Mouse (Mus musculus): ENCODE measurements around the gene Clasp2. TPM values are rescaled to one million over a fixed set of nuclear protein-coding genes. Genes with fewer than 3 reads are reported as not detected.
A peak's percentile ranks its signal among the peaks of the same experiment; 100 is the strongest.
"Not testable (repeated sequence)": the region's sequence is repeated elsewhere in the genome, so short reads cannot be mapped to it uniquely, and the experiment has no call there.

Clasp2 gene
- total RNA-seq, 1 experiment from 2014 or later, result 32.5 TPM

DNA sequence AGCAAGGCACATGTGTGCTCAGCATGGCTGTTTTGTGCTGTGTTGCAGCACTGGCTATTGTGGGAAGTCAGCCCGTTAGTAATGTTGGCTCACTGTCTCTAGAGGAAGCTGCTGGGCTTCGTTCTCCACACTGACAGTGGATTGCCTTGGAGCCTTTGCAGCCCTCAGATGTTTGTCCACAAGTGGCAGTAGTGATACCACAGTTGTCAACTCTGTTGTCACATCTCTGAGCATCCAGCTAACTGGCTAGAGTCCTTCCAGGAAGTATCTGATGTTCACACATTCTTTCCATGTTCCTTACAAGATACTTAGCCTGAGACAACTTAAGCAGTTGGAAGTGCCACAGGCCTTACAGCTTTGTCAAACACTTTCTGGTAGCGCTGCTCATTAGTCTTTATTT lies 2.0 kb downstream of the Clasp2 start:
- no peak for ATAC-seq (ENCODE audit: extremely low read depth, insufficient number of reproducible peaks, low FRiP score, poor library complexity, severe bottlenecking)

DNA sequence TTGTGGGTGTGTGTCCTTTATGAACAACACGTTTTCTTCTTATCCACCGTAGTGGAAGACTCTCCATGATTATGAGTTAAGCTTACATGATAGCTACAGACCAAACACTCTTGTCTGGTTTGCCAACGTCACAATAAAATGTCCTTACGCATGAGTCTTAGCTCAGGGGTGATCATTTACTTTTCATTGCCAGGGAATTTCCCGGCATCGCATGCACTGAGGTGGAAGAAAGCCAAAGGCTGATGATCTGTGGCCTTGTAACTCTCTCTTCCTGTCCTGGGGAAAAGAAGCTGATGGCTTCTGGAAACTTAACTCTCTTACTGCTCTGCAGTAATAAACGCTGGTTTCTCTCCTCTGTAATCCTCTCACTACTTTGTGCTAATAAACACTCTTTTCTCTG lies 8.1 kb downstream of the Clasp2 start:
- ATAC-seq (ENCODE audit: extremely low read depth, insufficient number of reproducible peaks, low FRiP score, poor library complexity, severe bottlenecking), result no peak

DNA sequence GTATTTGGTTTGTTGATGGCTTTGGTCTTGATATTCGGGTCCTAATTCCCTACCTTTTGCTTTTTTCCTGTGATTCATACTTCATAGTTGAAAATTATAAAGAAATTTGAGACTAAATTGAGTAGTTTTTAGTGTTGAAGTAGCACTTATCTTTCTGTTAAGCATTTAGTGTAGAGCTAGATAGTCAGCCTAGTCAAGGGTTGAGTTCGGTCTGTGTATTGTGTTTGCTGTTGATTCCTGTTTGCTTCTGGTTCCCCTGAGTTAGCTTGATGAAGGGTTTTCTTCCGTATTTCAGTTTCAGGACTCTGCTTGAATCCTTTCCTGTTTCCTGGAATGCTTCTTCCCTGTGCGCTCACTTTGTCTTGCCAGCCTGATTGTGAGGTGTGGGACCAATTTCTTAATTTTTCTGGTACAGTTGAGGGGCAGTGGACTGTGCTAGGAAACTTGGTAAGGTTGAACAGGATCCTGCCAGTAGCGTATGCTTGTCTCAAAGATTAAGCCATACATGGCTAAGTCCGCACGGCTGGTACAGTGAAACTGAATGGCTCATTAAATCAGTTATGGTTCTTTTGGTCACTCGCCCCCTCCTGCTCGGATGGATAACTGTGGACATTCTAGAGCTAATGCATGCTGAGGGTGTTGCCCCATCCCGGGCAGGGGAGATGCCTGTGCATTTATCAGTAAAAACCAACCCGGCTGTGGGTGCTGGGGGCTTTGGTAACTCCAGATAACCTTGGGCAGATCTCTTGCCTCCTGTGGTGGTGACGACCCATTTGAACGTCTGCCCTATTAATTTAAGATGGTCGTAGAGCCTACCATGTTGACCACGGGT lies 14.8 kb downstream of the Clasp2 start:
- ATAC-seq (ENCODE audit: extremely low read depth, insufficient number of reproducible peaks, low FRiP score, poor library complexity, severe bottlenecking), result no peak

DNA sequence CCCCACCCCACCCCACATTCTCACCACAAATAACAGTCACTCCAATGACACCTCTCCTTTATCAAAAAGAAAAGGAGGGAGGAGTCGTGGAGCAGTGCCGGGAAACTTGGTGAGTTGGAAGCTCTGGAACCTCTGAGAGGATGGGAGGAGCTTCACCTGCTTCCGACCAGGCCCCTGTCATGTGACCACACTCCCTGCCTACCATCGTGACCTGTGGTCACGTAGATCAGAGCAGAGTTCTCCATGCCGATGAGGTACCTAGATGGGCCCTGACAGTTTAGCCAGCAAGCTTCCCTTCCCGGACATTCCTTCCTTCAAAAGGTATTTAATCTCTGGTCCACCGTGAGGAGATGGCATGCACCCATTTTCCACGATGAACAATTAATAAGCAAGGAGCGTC lies 17.2 kb downstream of the Clasp2 start:
- no peak for ATAC-seq (ENCODE audit: extremely low read depth, insufficient number of reproducible peaks, low FRiP score, poor library complexity, severe bottlenecking)

DNA sequence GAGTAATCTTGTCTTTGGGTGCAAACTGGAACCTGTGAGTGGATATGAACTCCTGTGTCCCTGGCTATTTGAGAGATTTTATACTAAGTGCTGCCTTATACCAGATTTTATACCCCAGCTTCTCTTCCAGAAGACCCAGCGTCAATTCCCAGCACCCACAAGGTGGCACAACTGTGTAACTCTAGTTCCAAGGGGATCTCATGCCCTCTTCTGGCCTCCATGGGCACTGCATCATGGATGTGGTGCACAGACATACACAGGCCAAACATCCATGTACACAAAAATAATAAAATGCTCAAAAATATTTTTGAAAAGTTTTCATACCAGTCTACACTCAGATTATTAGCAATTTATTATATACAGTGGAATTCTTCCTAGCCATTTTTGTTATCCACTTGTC lies 18.4 kb downstream of the Clasp2 start:
- no peak for ATAC-seq (ENCODE audit: extremely low read depth, insufficient number of reproducible peaks, low FRiP score, poor library complexity, severe bottlenecking)

DNA sequence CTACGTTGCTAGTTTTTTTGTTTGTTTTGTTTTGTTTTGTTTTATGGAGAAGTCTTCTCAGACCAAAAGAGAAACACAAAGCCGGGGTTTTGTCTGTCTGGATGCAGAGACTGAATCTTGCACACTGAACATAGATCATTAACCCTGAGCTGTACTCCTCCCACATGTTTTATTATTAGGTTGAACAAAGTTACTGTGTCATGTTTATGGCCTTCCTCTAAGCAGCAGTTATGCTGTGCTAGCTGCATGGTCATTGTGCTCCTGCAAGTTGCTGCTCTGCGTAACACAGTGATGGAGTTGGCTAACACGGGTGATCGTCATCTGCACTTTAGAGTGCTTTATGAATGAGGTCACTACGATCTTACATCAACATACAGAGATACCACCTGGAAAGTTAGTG lies 21.1 kb downstream of the Clasp2 start:
- ATAC-seq (ENCODE audit: extremely low read depth, insufficient number of reproducible peaks, low FRiP score, poor library complexity, severe bottlenecking), result no peak

DNA sequence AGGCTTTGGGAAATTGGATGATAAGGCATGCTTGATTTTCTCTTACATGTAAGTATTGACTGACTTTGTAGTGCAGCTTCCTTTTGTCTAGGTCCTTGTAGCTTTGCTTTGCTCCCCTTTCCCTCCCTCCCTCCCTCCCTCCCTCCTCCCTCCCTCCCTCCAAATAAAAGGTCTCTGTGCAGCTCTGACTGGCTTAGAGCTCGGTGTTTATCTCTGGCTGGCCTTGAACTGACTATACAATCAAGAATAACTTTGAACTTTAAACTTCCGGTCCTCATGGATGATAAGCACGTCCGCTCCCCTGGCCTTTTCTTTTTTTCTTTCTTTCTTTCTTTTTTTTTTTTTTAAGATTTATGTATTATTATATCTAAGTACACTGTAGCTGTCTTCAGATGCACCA lies 21.9 kb downstream of the Clasp2 start:
- ATAC-seq (ENCODE audit: extremely low read depth, insufficient number of reproducible peaks, low FRiP score, poor library complexity, severe bottlenecking), result no peak

DNA sequence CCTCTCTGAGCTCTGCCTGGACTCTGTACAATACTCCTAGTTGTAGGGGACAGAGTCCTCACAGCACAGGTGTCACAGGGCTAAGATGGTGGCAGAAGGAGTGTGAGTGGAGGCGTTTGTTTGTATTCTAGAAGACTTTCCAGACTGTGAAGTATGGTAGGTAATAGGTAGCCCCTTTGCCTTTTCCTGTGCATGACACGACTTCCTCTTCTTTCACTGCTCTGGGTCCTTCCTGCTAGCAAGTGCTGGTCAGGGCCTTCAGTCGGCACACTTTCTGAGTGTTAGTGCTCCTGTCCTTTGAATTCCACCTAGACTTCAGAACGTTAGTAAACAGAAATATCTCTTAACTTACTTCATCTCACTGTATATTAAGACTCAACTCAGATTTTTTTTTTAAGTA lies 29.4 kb downstream of the Clasp2 start:
- ATAC-seq (ENCODE audit: extremely low read depth, insufficient number of reproducible peaks, low FRiP score, poor library complexity, severe bottlenecking), result no peak

DNA sequence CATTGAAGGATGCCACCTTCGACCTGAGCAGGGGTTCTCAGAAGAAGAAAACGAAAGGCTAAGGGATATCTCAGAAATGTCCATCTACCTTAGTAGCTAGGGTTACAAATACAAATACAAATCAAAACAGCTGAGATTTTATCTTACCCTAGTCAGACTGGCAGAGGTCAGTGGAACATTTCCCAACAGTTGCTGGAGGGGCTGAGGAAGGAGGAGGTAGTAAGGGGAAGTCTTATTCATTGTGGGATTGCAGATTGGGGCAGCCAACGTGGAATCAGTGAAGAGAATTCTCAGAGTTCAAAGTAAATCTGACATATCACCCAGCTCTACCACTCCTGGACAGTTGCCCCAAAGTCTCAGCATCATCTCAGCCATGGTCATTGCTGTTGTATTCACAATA lies 39.6 kb downstream of the Clasp2 start:
- ATAC-seq (ENCODE audit: extremely low read depth, insufficient number of reproducible peaks, low FRiP score, poor library complexity, severe bottlenecking), result no peak

DNA sequence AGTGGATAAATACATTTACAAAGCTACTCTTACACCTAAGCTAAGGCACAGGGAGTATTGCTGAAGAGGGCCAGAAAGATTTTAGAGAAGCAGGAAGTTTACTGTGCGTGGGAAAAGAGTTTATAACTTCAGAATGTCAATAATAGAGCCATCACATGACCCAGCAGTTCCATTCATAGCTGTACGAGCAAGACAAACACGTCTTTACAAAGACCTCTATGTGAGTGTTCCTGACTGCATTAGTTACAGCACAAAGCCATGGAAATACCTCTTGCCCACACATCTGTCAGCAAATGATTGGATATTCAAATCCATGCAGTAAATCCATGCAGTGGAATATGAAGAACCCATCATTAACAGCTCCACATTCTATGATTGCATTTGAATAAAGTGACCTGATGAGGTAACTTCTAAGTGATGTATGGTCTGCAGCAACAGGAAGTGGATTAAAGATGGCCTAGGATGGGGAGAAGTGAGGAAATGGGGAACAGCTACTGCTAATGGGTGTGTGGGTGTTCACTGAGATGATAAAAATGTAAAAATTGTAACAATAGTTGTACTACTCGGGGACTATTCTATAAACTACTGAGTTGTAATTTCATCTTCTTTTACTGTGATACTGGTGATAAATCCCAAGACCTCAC lies 41.2 kb downstream of the Clasp2 start:
- no peak for ATAC-seq (ENCODE audit: extremely low read depth, insufficient number of reproducible peaks, low FRiP score, poor library complexity, severe bottlenecking)

DNA sequence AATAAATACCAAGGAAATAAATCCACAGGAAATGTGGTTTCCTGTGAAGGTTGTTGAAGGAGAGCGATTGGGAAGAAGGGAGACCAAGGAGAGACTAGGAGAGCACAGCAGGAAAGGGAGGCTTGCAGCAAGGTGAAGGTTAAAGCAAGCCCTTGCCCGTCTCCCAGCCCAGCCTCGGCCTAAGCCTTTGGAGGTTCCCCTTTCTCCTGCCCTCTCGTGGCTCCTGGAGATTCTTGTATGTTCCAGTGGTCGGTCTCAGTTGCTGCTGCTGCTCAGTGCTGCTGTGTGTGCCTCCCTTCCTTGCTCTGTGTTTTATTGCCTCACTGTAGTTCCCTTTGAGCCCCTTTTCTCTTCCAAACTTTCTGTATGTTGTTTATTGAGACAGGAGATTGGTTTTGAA lies 42.4 kb downstream of the Clasp2 start:
- no peak for ATAC-seq (ENCODE audit: extremely low read depth, insufficient number of reproducible peaks, low FRiP score, poor library complexity, severe bottlenecking)

DNA sequence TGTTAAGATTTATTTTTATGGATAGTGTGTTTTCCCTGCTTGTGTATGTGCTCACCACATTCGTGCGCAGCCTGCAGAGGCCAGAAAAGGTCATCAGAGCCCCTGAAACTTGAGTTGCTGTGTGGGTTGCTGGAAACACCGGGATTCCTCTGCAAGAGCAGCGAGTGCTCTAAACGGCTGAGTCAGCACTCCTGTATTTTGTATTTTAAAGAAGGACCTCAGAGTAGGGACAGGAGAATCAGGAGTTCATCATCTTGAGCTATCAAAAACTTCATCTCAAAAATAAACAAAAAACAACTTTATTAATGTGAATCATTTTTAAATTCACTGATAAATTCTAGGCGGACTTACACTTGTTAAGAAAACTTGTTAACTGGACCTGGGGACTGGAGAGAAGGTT lies 48.0 kb downstream of the Clasp2 start:
- ATAC-seq (ENCODE audit: extremely low read depth, insufficient number of reproducible peaks, low FRiP score, poor library complexity, severe bottlenecking), result not testable (repeated sequence)

DNA sequence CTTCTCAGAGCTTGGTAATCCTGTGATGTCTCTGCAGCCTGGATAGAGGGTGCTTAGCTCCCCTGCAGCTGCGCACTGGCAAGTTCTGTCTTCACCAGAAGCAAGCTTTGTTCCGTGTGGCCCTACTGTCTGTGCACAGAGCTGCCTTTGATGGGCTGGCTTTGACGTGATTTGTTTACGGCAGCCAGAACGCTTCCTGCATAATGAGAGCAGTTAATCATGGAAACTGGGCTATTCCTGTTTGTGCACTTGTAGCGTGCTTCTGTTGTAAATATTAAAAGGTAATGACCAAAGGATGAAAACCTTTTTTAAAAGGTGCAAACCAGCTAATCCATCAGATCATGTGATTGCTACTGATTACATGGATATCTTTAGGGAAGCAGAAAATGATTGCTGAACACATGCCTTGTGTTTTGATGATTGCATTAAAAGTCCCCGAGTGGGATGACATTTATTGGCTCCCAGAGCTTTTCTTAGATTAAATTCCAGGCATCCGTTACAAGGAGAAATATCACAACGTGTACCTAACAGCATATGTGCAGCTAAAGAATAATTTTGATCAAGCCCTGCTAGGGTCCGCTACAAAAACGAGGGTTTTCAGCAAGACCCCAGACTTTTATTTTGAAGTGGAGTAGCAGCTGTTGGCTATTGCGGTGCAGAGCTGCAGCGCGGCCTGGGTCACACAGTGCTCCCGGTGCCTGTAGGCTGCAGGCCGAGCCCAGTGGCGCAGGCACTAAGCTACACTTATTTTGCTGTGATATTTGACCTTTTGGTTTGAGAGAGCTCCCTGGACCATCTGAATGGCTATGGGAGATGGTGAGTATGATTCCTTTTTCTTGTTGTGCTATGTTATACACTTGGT lies 51.6 kb downstream of the Clasp2 start:
- ATAC-seq (ENCODE audit: extremely low read depth, insufficient number of reproducible peaks, low FRiP score, poor library complexity, severe bottlenecking), result peak; percentile 61; the same call in 1 of the 2 replicates

DNA sequence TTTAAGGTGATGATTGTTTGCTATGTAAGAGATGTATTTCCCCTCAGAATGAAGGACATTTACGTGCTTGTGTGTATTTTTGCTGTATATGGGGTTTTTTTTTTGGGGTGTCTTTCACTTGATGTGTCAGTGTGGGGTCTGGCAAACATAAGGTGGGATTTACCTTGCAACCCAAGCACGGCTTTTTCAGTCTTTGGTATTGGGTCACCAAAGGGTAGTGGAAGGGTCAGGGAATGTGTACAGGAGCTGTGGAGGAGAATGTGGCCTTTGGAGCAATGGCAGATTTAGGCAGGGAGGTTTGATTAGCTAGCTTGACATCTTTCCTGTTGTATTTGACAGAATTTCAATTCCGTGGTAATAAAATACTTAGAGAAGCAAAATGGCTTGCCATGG lies 52.2 kb downstream of the Clasp2 start:
- no peak for ATAC-seq (ENCODE audit: extremely low read depth, insufficient number of reproducible peaks, low FRiP score, poor library complexity, severe bottlenecking)

DNA sequence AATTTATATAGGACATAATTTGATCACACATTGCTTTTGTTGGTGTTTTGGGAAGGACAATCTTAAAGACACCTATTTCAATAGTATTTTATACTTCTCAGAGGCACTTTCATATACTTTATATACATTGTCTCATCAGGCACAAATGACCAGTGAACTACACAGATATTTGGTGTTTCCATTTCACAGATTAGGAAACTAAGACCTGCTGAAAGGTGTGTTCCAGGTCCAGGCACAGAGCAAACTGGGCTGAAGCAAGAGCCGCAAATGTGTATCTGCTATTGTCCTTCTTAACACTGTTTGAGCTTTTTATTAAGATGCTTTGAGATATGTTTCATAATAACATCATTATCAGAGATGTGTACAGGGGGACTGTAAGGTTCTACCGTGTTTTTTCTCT lies 52.7 kb downstream of the Clasp2 start:
- no peak for ATAC-seq (ENCODE audit: extremely low read depth, insufficient number of reproducible peaks, low FRiP score, poor library complexity, severe bottlenecking)

DNA sequence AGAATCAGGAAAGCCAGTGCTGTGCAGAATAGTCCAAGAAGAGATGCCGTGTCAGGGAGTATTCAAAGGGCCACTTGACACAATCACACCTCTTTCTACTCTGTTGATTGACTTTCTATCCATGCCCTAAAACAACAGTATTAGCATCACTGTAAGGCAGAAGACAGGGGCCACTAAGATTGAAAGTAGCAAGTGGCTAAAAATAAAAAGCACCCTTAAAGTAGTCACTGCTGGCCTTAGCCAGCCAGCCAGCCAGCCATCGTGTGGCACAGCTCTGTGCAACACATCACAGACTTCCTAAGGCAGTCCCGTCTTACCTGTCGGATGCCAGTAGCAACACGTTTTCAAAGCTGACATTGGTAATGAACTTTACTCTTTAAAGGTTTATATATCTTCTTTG lies 55.9 kb downstream of the Clasp2 start:
- ATAC-seq (ENCODE audit: extremely low read depth, insufficient number of reproducible peaks, low FRiP score, poor library complexity, severe bottlenecking), result no peak

DNA sequence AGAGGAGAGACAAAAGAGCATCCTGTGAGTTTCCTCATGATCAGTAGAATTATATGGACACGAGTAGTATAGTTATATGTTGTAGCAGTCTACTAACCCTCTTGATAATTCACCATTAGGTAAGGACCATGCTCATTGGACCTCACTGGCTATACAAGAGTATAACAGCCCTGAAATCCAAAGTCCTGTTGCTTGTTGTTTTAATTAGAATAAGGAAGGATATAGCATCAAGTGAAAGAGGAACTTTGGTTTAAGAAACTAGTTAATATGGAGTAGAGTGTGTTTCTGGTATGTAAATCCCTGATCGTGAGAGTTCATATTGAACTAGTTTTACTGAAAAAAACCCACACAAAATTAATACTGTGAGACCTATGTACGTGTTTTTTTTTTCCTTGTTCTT lies 59.4 kb downstream of the Clasp2 start:
- ATAC-seq (ENCODE audit: extremely low read depth, insufficient number of reproducible peaks, low FRiP score, poor library complexity, severe bottlenecking), result no peak

DNA sequence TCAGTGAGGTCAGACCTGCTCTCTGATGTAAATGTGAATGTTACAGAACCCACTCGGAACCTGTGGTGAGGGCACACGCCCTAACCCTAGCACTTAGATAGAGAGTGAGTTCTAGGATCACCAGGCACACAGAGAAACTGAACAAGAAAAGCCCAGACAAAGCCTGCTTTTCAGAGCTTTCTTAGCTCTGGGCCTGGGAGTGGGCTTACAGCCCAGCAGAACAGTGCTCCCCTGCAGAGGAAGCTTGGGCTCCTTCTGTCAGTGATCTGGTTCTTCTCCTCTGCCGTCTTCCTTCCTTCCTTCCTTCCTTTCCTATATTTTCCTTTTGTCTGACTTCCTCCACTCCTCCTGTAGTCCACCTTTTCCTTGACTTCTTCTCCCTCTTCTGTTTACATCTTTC lies 61.5 kb downstream of the Clasp2 start:
- no peak for ATAC-seq (ENCODE audit: extremely low read depth, insufficient number of reproducible peaks, low FRiP score, poor library complexity, severe bottlenecking)

DNA sequence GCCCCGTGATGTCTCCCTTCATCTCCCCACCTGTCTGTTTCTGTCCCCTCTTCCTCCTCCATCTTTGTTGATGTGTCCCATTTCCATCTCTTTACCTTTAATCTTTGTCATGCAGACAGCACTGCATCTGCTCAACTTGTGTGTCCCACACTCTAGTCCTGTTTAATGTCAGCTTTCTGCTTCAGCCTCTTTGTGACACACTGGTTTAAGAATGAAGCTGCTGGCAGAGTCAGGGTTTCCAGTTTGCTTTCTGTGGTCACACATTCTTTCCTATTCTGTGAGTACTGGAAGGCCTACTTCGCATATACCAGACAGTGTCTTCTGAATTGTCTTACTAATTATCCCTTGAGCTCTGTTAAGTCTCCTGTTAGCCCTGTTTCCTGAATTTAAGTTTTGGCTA lies 62.5 kb downstream of the Clasp2 start:
- no peak for ATAC-seq (ENCODE audit: extremely low read depth, insufficient number of reproducible peaks, low FRiP score, poor library complexity, severe bottlenecking)

DNA sequence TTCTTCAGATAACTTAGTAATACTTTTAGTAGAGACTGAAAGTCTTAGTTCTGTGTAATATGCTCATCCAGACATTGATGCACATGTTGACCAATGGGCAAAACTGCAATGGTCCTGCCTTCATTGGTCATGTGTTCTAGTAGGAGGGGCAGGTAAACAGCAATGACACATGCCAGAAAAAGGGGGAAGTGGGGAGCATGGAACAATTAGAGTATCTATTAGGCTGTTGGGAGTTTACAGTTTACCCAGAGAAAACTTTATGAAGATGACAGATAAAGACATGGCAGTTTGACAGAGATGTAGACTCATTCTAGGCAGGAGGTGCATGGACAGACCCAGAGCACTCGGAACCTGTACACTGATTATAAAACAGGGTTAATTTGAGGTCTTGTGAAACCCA lies 64.1 kb downstream of the Clasp2 start:
- no peak for ATAC-seq (ENCODE audit: extremely low read depth, insufficient number of reproducible peaks, low FRiP score, poor library complexity, severe bottlenecking)

Measured in neutrophil, adult 5-6 weeks (primary cell).